Mouse (Mus musculus) bone marrow, adult 2 months (tissue): ENCODE measurements at regions not wholly inside any gene's neighbourhood (a gene's known extent, or its start where the extent isn't known, plus 50 kb on each side); places are given as distances from the start of the nearest gene placed in this dataset.

Source experiments
- CTCF ChIP-seq: fragments of 200-500 bp; IDR thresholded peaks from 2 replicates; pipeline ENCODE4 v1.5.1; 2011; ENCODE audit warnings: low read length, control low read depth; ENCODE audit not compliant: control insufficient read depth, insufficient read depth
- POLR2A ChIP-seq: fragments of 200-500 bp; IDR thresholded peaks from 2 replicates; pipeline ENCODE4 v1.6.1; 2011; ENCODE audit warnings: low read depth, mild to moderate bottlenecking, control low read depth, low read length, borderline replicate concordance; ENCODE audit not compliant: control insufficient read depth

GRCm38 (mm10) chr15:93084967-93085617 lies 189.9 kb downstream of the Gxylt1 start:
- TF ChIP-seq POLR2A (no peak), CTCF (no peak)
